Mouse (Mus musculus): ENCODE measurements around the gene Dlgap4.
A peak's percentile ranks its signal among the peaks of the same experiment; 100 is the strongest.

Dlgap4 gene

GRCm38 (mm10) chr2:156766227-156767019 is 152.9 kb downstream of the Dlgap4 start:
- ATAC-seq (ENCODE audit: insufficient number of reproducible peaks, low FRiP score, low TSS enrichment): 0 out of 2 replicates have a peak, but pooled peaks have one; percentile 10

DNA sequence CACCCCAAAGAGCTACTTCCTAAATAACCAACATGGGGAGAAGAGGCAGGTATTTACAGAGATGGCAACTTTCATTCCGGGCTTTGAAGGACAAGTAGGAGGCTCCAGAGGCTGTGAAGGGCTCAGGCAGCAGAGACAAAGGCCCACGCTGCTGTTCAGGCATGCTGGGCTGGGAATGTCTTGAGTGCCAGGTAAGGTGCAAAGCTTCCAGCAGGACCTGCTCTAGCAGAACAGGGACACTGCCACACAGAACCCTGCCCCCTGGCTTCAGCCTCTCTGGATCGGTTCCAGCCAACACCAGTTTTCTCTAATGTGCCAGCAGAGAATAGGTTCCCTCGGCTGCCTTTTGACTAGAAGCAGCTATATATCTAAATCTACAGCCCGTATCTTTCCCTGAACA is 153.6 kb downstream of the Dlgap4 start:
- no peak for ATAC-seq (ENCODE audit: insufficient number of reproducible peaks, low FRiP score, low TSS enrichment)

DNA sequence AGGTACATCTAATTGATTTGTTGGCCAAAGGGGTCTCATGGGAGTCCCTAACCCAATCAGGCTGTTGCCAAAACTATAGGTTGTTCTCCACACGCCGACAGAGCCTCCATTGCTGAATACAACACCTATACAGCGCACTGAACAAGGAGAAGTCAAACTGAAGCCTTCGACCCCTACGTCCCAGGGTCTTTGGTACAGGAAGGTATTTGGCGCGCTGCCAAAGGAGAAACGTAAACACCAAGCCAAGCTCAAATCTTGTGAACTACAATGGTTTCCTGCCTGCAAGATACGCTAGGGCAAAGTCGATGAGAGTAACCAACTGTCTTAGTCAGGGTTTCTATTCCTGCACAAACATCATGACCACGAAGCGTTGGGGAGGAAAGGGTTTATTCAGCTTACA is 155.8 kb downstream of the Dlgap4 start:
- ATAC-seq (ENCODE audit: insufficient number of reproducible peaks, low FRiP score, low TSS enrichment): no peak

DNA sequence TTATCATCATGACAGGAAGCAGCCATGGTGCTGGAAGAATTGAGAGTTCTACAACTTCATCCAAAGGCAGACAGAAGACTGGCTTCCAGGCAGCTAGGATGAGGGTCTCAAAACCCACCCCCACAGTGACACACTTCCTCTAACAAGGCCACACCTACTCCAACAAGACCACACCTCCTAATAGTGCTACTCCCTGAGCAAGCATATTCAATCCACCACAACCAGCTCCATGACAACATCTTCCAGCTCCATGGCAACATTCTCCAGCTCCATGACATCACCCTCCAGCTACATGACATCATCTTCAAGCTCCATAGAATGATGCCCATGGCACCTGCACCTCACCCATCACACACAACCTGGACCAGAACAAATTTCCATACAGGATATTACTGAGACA is 160.0 kb downstream of the Dlgap4 start:
- ATAC-seq (ENCODE audit: insufficient number of reproducible peaks, low FRiP score, low TSS enrichment): no peak

GRCm38 (mm10) chr2:156774035-156774737 is 160.7 kb downstream of the Dlgap4 start:
- ATAC-seq (ENCODE audit: insufficient number of reproducible peaks, low FRiP score, low TSS enrichment): no peak

DNA sequence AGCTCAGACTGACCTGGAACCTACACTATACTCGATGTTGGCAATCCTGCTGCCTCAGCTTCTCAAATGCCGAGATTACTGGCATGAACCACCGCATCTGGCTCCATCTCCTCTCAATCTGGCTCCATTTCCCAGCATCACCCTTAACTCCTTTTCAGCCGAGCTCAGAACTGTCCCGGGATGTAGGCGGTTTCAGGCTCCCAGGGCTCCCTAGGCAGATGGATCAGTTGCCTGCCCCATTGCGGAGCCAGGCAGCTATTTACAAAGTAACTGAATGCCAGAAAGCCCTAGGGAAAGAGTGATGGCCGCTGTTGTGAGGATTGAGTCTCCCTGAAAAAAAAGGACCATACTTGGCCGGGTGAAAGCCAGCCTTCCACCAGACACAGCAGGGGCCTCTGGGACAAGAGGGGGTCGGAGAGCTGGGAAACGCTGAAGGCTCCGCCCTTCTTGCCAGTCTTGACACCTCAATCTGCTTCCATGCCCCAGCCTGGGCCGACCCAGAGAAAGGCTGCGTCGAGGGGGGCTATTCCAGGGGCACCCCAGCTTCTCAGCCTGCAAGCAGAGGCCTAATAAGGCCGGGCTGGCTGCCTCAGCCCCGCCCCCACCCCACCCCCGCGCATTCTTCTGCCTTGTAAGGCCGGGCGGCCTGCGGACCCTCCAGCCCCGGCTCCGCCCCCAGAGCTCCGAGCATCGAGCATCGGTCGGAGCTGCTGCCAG is 161.4 kb downstream of the Dlgap4 start, which contains the start of gene Myl9:
Gene Myl9 (plus strand): TSS at position 683 of the 717 bp plus-strand sequence.
- no peak for ATAC-seq (ENCODE audit: insufficient number of reproducible peaks, low FRiP score, low TSS enrichment)

- ATAC-seq (ENCODE audit: insufficient number of reproducible peaks, low FRiP score, low TSS enrichment): no peak
These were observed 162.2 kb downstream of the Dlgap4 start for GRCm38 (mm10) chr2:156775455-156776435.

DNA sequence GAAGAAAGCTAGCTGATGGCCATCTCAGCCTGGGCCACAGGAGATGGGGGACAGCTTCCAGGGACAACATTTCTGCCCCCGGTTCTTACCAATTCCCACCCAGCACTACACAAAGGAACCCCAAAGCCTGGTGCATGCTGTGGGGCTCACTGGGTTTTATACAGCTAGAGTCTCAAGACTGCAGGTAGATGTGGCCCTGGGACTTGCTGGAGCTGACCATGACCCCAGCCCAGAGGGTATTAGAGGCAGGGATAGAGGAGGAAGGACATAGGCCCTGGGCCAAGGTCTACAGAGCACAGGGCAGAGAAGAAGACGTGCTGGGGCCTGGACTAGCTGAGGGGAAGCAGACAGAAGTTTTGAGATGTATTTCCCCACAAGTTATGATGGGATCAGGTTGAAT is 163.4 kb downstream of the Dlgap4 start:
- ATAC-seq (ENCODE audit: insufficient number of reproducible peaks, low FRiP score, low TSS enrichment): no peak

DNA sequence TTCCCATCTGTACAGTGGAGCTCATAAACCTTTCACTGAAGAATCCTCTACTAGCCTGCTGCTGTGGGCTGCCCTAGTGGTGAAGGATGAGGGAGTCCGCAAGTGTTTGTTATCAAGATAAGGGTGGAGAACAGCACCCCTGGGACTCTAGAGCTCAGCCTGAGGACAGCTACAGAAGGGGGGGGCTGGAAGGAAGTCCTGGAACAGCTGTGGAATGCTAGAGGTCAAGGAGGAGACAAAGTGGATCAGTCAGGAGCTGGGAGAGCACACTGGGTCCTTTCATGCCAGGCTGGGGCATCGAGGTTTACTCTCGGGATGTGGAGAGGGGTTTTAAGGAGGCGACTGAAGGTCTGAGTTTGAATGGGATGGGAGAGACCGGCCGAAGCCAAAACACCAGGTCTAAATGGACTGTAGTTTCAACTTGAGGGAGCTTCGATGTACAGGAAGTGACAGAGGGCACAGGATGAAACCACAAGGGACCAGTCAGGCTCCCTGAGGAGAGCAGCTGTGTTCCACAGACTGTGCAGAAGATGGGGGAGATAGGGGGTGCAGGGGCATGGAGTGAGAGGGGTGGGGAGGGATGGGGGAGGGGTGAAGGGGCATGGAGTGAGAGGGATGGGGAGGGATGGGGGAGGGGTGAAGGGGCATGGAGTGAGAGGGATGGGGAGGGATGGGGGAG is 164.0 kb downstream of the Dlgap4 start:
- no peak for ATAC-seq (ENCODE audit: insufficient number of reproducible peaks, low FRiP score, low TSS enrichment)

GRCm38 (mm10) chr2:156778571-156778970 is 165.1 kb downstream of the Dlgap4 start:
- no peak for ATAC-seq (ENCODE audit: insufficient number of reproducible peaks, low FRiP score, low TSS enrichment)

DNA sequence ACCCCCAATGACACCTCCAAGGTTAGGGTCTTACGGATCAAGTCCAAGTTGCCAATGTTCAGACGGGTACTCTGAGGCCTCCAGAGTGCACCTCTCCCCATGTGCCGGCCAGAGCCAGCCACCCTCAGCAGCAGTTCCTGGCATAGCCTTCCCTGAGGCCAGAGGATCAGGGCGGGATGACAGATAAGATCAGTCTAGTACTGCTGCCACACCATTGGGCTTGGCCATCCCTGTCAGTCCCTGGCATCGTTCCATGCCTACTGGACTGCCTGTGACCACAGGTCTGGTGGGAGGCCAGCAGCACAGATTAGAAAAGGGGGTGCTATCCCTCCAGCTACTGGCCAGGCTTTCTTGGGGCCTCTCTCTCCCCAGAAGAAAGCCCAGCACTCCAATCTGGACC is 165.5 kb downstream of the Dlgap4 start:
- ATAC-seq (ENCODE audit: insufficient number of reproducible peaks, low FRiP score, low TSS enrichment): no peak

DNA sequence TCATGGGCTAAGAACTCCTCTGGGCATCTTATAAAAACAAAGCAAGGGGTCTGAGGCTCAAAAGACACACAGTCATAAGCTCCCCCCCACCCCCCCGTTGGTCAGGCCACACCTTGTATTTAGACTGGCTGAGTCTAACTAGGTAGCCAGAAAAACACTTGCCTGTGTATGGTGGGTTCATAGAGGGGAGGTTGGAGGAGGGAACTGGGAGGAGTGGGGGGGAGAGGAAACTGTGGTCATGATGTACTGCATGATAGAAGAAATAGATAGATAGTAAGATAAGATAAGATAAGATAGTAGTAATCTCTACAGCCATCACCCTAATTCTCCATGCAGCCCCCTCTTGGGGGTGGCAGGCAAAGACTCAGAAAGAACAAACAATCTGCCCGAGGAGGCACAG is 166.0 kb downstream of the Dlgap4 start:
- ATAC-seq (ENCODE audit: insufficient number of reproducible peaks, low FRiP score, low TSS enrichment): no peak

DNA sequence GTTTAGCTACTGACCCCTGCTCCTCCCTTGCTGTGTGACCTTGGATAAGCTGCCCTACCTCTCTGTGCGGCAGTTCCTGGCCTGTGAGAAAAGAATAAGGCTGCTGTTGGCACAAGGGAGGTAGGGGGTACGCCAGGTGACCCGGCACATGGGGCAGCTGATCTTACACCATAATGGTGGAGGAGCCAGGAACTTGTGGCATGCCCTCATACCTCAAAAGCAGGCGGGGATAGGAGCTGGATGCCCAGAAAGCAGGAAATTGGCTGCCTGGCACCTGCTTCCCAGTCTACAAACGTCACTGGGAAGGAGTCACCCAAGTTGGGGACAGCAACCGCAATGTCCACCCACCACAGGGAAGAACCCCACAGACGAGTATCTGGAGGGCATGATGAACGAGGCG is 166.6 kb downstream of the Dlgap4 start:
- ATAC-seq (ENCODE audit: insufficient number of reproducible peaks, low FRiP score, low TSS enrichment): no peak

GRCm38 (mm10) chr2:156780752-156781151 is 167.2 kb downstream of the Dlgap4 start:
- ATAC-seq (ENCODE audit: insufficient number of reproducible peaks, low FRiP score, low TSS enrichment): no peak

DNA sequence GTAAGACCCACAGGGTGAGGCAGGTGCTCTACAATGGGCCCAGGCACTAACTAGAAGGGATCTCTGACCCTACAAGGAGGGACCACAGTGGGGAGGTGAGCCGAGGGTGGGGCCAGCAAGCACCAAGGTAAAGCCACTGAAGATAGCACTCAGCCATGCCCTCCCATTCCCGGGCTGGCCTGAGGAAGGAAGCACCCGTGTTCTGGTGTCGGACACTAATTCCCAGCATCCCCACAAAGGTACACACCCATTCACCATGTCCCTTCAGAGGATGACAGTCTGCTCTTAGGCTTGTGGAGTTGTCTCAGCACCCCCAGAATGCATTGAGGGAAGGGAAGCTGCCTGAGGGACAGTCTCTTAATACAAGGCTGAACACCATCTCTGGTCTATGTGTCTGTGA is 167.8 kb downstream of the Dlgap4 start:
- no peak for ATAC-seq (ENCODE audit: insufficient number of reproducible peaks, low FRiP score, low TSS enrichment)

- no peak for ATAC-seq (ENCODE audit: insufficient number of reproducible peaks, low FRiP score, low TSS enrichment)
These were observed 168.5 kb downstream of the Dlgap4 start for GRCm38 (mm10) chr2:156781836-156782480.

- no peak for ATAC-seq (ENCODE audit: insufficient number of reproducible peaks, low FRiP score, low TSS enrichment)
These were observed 169.2 kb downstream of the Dlgap4 start for GRCm38 (mm10) chr2:156782481-156783348.

GRCm38 (mm10) chr2:156783349-156783728 is 169.8 kb downstream of the Dlgap4 start:
- ATAC-seq (ENCODE audit: insufficient number of reproducible peaks, low FRiP score, low TSS enrichment): no peak
